Mouse (Mus musculus) frontal cortex, postnatal 10 days (tissue): ENCODE measurements around the gene Dock8.
"Not testable (repeated sequence)": the region's sequence is repeated elsewhere in the genome, so short reads cannot be mapped to it uniquely, and the experiment has no call there.

Source experiments
- DNase-seq, 2 experiments: peaks; one replicate each; pipeline ENCODE4 v3.0.0; 2022; ENCODE audit warnings: low spot score in 2 of 2, mixed read lengths in 1 of 2

The Dock8 gene

GRCm38 (mm10) chr19:24998561-24998960 lies 773 bp upstream of the Dock8 start:
- no peak for DNase-seq

- no peak for DNase-seq
Observed at GRCm38 (mm10) chr19:25000153-25000552, 819 bp downstream of the Dock8 start.

GRCm38 (mm10) chr19:25002032-25002431 lies 2.7 kb downstream of the Dock8 start:
- DNase-seq: no peak

DNA sequence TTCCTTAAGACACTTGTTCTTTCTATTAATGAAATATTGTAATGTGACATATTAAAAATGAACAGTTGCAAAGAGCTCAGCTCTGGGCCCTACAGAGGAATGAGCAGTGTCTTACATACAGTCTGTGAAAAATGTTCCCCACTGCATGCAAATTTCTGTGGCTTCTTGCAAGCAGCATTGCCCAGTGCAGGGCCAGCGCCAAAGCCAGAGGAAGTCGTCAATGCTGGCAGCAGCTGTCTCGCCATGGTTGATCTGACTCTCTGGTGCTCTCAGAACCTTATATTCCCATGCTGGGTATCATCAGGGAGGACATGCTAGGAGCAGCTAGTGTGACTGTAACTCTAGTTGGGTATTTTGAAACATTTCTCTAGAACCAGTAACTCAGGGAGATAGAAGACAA lies 3.5 kb downstream of the Dock8 start:
- no peak for DNase-seq

DNA sequence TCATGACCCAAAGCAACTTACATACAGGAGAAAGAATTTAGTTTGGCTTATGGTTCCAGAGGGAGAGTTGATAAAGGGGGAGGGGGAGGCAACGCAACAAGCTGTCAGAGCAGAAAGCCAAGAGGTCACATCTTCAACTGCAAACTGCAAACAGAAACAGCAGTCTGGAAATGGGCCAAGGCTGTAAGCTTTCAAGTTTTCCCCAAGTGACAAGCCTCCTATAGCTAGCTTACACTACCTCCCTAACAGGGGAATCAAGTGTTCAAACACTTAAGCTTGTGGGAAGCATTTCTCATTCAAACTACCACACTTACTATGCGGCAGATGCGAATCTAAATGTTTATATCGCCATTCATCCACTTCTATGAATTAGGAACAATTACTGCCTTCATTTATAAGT lies 4.5 kb downstream of the Dock8 start:
- no peak for DNase-seq

- no peak for DNase-seq
Observed at GRCm38 (mm10) chr19:25006686-25007085, 7.4 kb downstream of the Dock8 start.

DNA sequence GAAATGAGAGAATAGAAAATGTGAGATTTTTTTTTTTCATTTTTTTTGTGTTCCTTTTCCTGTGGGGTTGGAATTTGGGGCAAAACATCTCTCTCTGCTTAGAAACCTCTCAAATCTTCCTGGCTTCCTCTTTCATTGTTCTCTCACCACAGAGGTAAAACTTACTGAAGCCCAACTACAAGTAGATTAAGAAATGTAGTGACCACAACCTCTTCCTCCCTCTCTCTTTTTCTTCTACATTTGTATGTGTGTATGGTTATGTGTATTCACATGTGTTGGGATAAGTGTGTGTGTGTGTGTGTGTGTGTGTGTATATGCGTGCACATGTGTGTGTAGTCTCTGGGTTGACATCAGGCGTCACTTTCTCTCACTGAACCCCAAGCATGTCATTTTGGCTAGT lies 9.2 kb downstream of the Dock8 start:
- no peak for DNase-seq

DNA sequence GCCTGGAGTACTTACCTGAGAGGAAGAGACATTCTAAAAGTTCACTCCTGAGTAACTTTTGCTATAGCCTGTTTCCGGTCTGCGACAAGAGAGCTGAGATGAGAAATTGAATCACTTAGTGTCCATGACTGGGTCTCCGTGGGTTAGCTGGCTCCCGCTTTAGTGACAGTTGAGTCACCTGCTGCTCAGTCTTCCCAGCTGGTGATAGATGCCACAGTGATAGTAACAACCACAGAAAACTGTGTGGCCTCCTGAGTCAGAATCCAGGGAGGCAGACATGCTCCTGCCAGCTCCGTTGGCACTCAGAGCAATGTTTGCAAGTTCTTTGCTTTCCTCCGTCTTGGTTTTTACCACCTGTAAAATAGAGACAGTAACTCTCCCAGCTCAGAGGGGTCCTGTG lies 23.4 kb downstream of the Dock8 start:
- no peak for DNase-seq

DNA sequence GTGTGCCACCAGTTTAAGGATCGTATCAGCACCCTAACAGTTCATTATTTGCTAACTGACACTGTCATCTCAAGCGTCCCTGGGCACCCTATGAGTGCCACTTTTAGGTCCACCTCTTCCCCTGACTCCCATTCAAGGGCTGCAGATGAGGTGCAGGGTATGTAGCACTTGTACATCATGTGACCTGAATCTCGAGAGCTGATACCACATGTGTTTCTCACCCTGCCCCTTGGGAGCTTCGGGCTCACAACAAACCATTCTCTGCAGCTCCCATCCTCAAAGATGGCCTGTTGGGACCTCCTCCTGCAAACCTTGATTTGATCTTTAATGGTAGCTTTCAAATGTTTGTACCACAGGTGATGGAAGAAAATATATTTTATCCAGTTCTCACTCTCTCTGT lies 32.4 kb downstream of the Dock8 start:
- DNase-seq: no peak

GRCm38 (mm10) chr19:25033008-25033407 lies 33.7 kb downstream of the Dock8 start:
- DNase-seq: not testable (repeated sequence)

DNA sequence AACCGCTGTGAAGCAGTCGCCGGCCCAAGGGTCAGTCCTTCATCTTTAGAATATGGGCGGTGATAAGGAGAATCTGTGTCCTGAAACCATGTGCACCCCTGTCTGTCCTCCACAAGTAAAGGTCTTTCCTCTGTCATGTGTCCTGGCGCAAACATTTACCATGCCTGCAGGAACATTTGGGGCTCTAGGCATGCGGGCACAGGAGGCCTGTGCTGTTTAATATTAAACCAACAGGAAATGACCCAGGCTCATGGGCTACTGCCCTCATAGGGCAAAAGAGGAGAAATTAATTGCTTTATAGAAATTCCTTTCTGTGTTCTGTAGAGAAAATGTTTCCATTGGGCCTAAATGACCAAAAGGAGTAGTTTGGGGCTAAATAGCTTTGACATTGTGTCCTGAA lies 36.5 kb downstream of the Dock8 start:
- DNase-seq: no peak

DNA sequence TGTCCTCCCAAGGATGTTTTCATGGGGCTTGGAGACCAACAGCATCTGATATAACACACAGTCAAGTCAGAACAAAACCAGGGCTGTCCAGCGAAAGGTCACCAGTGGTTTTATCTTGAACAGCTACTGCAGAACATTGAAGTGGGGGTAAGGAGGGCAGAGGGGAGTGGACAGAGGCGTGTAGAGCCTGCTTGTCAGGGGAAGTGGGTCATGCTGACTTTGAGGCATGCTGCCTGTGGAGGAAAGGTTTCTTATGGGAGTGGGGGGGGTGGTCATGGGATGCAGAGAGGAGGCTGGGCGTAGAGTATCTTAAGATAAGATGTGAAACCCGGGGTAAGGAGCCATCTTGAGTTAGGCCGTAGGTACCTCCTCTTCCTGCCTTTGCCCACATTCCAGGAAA lies 37.5 kb downstream of the Dock8 start:
- DNase-seq: no peak

DNA sequence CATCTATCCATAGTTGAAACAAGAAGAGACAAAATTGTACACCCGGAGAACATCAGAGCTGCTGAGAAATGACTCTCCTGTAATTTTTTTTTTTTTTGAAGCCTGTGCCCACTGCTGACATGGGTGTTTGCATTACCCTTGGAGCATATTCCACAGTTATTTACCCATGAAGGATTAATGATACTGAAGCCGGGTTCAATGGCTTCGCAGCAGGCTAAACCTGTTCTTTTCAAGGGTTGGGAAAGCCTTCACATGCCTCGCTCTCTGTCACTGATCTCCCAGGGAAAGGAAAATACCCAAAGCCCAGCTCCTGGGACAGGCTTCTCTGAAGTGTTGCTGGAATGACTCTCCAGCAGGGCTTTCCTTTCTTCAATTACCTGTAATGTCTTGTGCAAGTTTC lies 37.9 kb downstream of the Dock8 start:
- no peak for DNase-seq

DNA sequence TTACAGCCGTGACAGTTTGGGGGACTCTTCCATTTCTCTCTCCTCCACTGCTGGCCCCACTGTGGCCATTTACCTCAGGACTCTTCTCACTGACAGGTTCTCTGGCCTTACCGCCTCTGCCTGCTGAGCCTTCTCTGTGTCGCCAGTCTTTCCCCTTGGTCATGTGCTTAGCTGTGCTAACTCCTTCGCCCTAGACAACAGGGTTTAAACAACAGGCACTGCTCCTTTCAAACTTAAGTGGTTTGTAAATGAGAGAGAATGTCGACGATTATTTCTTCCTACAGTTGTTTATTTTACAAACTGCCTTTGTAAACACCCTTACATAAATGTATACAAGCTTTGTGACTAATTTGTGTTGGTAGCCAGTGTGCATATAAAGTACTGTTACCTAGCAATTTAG lies 39.0 kb downstream of the Dock8 start:
- DNase-seq: no peak

GRCm38 (mm10) chr19:25041209-25041608 lies 41.9 kb downstream of the Dock8 start:
- DNase-seq: no peak

- no peak for DNase-seq
Observed at GRCm38 (mm10) chr19:25042973-25043372, 43.6 kb downstream of the Dock8 start.

DNA sequence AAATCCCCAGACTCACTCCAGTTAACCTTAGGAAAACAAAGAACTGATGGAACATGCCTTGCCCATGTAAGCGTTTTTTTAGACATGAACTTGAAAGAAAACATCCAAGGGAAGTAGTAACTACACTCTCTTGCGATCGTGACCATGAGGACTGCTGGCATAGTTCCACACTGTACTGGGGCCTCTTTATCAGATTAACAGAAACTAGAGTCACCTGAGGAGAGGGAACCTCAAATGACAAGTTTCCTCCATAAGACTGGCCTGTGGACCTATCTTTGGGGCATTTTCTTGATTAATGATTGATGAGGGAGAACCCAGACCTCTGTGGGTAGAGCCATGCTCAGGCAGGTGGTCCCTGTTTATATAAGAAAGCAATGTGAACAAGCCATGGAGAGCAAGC lies 44.7 kb downstream of the Dock8 start:
- no peak for DNase-seq

DNA sequence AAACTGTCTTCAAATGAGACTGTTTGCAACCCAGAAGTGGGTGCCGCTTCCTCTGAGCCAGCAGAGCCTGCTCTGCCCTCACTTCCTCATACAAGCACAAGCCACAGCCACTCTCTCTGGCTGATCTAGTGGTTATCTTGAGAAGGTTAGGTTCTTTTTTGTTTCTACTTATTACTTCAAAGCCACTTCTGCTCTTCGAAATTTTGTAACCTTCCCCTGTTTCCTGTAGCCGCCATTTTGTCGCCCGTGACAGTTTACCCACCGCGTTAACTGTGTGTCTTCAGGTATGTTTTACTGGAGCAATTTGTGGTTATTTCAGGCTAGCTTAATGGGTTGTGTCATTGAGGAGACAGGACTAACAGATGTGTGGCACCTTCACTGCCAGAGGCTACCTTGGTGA lies 53.0 kb downstream of the Dock8 start:
- no peak for DNase-seq

DNA sequence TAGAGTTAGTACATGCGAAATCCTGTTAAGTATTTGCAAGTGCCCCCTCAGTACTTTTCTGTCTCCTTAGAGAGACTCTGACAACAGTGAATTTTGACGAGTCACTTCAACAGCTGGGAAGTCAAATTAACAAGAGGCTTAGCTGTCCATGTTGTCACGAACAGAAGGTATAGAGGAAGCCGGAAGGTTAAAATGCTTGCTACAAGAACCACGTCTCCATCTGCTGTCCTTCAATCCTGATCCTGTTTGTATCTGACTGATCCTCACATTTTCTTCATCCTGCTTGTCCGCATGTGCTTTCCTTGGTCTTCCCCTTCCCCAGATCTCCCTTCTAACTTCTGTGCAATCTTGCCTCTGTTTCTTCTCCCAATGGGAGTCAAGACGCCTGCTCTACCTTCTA lies 53.8 kb downstream of the Dock8 start:
- DNase-seq: no peak

DNA sequence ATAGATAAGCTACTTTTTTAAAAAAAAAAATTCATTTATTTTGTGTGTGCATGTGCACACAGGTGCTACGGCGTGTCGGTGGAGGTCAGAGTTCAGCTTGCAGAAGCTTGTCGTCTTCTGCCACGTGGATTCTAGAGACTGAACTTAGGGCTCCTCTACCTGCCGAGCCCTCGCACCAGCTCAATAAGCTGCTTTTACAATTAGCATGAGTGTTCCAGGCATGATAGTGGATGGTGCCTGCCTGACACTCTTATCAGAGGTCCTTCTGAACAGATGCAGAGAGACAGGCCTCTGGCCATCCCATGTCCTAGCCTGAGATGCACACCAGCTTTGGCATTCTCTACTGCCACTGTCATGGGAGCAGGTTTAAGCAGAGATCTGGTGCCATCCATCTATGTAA lies 55.7 kb downstream of the Dock8 start:
- no peak for DNase-seq

DNA sequence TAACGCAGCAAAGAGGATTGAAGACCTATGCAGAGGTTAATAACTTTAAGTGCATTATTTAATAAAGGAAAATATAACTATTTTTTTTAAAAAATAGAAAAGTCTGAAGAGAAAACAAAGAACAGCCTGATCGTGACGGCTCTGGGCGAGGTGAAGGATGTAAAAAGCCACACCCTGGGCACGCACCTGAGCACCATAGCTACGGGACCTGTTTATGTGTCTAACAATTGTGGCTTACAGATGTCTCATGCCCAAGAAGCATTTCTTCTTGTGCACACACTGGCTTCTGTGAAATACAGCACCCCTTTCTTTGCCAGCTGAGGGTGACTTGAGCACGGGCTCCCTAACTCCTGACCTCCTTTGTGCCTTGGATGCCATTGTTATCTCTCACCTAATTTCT lies 56.2 kb downstream of the Dock8 start:
- no peak for DNase-seq

GRCm38 (mm10) chr19:25056224-25056623 lies 56.9 kb downstream of the Dock8 start:
- no peak for DNase-seq

DNA sequence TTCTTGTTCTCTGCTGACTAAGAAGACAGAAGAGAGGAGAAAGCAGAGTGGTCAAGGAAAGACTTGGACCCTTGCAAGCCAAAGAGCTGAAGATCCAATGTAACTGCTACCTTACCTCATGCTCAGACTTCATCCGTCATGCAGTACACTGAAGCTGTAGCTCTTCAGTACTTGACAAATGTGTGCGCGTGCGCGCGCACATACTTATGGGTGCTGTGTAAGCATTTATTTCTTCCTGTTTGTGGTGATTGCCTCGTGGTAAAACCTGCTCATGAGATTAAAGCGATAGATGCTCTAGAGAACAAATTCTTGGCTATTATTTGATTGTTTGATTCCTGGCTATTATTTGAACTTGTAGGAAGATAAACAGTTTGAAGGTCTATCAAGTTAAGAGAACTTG lies 58.5 kb downstream of the Dock8 start:
- DNase-seq: no peak

GRCm38 (mm10) chr19:25059847-25060364 lies 60.6 kb downstream of the Dock8 start:
- DNase-seq: no peak

DNA sequence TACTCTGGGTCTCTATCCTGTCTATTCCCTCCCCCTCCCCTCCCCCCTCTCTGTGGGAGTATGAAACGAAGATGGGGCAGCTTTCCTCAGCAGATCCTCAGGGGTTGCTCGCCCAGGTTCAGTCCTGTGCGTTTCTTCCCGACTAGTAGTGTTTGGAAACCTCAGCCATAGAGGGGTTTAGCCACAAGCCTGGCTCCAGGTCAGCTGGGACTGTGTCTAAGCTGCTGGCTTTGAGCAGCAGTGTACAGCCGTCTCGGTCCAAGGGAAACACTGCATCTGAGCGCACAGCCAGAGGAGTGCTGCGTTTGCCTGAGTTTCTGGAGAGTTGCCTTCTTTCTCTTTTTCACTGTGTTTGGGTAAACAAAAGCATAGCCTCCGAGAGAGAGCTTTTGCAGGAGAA lies 61.0 kb downstream of the Dock8 start:
- no peak for DNase-seq
